Mouse (Mus musculus): ENCODE results near the gene Ttc22.

Ttc22 gene

DNA sequence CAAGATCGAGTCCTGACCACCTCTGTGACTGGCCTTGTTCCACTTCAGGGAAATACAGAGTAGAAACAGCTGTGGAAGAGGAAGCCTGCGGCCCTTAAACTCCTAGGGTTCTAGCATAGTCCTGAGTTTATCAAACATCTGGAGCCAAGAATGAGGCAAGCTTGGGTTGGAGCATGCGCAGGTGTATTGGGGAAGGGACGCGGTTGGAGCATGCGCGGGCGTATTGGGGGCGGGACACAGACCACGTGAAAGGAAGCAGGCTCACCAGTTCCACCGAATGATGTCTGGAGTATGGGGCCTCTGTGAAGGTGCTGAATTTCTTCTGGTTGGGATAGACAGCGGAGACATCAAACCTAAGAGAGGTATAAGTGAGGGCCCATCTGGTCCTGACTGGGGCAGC, 6.6 kb upstream of the Ttc22 start:
- DNase-seq (ENCODE audit: low spot score) = no peak

DNA sequence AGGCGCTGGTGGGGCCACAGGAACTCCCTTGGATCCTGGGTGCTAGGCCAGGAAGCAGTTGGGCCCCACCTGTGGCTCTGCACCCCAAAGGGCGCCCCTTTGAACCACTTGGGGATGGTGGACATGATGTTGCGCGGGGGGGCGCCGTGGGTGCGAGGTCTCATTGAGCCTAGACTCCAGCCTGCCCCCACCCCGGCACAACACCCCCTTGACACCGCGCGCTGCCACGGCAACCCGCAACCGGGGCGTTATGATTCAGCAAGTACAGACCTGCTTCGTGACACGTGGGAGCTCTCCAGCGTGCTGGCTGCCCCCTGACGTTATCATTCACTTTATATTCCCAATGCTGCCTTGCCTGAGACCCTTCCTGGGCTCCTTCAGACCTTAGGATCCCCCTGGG, 5.2 kb upstream of the Ttc22 start, which contains the start of gene Lexm:
Lexm (minus strand) TSS at position 186 of the 400 bp plus-strand sequence.
- DNase-seq (ENCODE audit: low spot score) = no peak

DNA sequence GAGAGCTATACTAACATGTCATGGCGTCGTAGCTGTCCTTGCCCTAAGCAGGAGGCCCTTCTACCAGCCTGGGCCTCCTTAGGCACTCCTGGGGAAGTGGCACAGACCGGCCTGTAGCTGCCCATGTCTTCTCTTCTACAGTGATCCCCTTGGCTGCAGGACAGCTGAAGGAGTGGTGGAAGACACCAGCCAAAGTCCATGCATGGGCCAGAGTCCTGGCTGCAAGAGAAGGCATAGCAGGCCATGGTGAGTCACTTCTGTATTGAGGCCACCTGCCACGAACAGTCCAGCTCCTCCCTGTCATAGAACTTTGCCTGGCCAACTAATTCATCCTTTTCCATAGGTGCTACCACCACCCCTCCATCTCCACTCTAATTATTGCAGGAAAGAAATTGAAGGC, 3.3 kb upstream of the Ttc22 start:
- no peak for DNase-seq (ENCODE audit: low spot score)

DNA sequence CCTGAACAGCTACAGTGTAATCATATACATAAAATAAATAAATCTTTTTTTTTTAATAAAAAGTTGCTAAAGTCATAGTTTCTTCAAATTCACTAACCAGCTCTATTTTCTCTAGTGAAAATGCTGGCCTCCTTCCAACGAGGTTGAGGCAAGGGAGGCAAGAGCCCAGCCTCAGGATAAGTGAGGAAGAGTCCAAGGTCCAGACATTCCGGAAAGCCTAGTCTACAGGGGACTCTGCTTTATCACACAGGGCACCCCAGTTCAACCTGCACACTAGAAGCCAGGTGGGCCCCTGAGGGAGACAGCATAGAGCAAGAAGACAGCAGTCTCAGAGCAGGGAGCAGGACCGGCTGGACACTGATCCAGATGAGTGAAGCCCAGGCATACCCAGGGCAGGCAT, 804 bp upstream of the Ttc22 start:
- no peak for DNase-seq (ENCODE audit: low spot score)

DNA sequence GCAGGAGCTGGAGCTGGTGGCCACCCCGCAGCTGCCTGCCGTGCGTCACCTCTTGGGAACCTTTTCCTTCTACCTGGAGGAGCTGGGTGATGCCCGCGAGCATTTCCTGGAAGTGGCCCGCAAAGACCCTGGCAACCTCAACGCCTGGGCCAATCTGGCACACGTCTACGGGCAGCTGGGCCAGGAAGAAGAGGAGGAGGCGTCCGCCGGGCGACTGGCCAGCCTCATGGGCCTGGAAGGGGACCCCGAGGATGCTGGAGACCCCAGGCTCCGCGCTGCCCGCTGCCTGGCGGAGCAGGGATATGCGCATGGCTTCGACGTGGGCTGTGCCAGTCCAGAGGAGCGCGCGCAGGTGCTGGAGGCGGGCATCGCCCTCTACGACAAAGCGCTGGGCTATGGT, 480 bp downstream of the Ttc22 start:
- no peak for DNase-seq (ENCODE audit: low spot score)

DNA sequence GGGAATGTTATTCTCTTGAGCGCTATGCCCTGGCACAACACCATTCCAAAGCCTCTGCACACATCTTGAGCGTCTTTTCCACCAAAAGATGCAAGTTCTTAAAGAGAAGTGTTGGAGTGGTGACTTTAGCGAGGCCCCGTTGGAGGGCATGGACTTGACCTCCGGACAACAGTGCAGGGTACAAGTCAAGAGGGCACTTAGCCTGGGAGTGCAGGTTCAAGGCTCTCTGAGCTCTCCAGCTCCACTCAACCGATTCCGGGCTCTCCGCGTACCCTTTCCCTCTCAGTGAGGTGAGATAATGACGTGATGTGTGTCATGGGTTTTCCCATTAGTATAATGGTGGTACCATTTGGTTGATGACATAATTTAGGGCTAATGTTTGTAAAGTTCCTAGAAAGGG, 2.0 kb downstream of the Ttc22 start:
- DNase-seq (ENCODE audit: low spot score) = no peak

DNA sequence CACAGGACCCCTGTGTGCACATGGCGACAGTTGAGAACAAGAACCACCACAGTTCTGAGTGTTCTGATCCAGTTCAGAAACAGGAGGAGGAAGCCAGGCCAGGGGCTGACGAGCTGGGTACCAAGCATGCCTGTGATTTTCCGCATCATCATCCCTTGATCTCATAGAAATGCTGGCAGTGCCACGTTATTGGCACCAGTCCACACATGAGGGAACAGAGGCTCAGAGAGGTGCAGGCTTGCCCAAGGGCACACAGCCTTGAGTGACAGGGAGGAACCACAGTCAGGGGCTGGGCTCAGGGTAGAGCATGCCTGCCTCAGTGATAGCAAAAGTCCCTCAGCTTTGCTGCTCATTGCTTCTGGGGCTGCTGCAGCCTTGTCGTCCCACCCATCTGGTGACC, 5.6 kb downstream of the Ttc22 start:
- DNase-seq (ENCODE audit: low spot score) = no peak

DNA sequence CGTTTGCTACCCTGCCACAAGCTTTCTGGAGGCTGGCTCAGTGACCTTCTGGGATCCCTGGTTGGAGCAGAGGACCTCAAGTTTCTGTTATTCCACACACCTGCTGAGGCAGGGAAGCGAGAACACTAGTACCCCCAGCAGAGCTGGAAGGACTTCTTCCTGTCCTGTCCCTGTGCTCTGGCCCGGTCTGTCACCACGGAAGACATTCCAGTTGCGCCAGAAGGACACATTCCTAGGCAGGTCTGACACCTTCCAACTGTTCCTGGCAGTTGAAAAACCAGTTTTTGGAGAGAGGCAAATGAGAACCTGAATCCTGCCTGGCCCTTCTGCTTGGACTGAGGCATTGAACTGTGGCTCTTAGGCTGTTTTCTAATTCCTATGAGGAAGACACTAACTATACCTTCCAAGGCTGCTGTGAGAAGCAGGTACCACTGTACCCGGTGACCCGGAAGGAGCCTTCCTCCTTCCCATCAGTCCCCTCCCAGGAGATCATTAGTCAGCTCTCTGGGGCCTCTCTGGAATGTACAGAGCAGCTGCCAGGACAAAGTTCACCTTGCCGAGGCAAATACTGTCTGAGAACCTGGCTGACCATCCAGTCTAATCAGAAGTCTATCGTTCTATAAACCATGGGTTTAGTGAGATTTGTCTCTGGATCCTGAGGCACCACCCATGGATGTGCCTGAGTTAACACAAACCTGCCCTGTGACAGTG, 6.6 kb downstream of the Ttc22 start:
- no peak for DNase-seq (ENCODE audit: low spot score)

DNA sequence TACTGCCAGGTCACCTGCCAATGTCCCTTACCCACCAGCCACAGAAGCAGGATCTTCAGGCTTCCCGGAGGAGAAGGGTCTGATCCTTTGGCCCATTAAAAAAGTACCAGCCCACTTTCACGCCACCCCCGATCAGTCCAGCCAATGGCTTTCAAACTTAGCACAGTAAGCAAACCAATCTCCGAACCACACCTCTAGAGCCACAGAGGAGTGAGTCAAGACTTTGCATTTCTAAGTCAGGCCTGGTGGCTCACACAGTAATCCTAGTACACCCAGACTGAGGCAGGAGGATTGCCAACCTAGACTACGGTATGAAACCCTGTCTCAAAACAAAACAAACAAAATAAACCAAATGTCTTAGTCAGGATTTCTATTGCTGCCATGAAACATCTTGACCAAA, 7.1 kb downstream of the Ttc22 start:
- DNase-seq (ENCODE audit: low spot score) = no peak

DNA sequence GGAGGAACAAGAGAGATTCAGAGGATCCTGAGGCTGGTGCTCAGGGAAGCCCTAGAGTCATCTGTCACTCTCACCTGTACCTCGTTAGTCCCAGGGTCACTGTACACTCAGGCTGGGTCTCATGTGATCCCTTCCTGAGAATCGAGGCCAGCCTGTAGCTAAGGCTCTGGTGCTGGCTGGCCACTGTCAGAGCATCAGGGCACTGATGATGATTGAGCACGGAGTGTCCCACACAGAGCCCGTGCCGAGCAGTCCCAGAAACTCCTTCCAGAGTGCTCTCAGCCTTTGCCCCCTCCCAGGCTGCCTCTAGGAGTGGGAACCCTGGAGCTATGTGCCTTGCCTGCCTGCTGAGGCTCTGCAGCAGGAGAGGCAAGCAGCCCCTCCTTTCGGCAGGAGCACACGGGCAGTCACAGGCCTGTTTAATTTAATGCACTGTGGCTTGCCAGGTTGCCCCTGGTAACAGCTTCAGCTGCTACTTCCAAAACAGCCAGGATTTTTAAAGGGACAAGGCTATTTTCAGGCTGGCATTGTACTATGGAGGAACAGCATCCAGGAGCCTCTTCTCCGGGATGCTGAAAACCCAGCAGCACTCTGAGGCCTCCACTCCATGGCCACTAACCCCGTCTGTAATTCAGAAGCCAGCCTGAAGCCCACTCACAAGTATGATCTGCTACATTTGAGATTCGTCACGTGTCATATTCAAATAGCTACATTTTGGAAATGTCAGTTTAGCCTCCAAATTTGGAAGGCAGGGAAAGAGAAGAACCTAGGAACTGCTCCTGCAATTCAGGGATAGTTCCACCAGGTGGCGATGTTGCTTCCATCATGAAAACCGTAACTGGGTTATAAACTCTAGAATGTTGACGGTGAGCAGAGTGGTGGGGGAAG, 8.3 kb downstream of the Ttc22 start:
- peak; percentile 32 for DNase-seq (ENCODE audit: low spot score)

DNA sequence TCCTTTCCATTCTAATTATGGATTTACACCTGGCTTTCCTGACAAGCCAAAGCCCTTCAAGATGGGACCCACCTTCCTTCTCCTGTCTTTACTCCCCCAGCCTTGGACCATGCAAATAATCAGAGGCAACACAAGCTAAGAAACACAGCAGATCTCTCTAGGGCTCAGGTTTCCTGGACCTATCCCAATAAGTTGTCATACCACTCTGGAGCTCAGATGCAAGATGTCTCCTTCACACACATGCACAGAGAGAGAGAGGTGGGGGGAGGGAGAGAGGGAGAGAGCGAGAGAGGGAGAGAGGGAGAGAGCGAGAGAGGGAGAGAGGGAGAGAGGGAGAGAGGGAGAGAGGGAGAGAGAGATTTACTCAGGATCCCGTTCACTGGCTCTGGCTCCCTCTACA, 10.1 kb downstream of the Ttc22 start:
- DNase-seq (ENCODE audit: low spot score) = no peak

DNA sequence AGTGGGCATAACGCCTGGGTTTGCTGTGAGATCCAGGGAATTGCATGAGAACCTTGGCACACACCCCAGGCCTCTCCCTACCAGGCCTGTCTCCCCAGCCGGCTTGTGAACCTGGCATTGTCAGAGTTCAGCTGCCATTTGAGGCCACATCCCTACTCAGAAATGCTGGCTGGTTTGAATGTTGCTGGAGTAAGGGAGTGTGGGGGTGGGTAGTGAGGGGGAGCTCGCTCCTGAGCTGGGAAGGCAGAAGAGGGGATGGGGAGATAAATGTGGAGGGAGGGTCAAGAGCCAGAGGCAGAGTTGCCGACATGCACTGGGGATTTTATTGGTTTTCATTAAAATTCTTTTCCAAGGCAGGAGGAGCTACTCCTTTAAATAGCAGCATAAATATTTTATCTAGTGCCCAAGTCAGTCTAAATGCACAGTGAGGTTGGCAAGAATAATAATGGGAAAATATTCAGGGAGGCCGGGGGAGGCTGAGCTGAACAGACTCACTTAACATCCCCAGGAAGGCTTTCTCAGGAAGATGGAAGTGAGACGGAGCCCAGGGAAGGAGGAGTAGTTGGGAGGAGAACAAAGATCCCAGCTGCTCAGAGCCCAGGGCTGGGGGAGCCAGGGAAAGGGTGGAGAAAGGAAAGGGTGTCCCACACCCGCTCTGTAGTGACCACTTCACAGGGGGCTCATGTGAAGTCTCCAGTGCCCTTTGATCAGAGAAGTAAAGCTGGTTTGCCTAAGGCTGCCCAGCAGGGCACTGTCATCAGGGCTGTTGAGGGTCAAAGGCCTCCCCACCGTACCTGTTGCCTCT, 11.3 kb downstream of the Ttc22 start:
- no peak for DNase-seq (ENCODE audit: low spot score)

DNA sequence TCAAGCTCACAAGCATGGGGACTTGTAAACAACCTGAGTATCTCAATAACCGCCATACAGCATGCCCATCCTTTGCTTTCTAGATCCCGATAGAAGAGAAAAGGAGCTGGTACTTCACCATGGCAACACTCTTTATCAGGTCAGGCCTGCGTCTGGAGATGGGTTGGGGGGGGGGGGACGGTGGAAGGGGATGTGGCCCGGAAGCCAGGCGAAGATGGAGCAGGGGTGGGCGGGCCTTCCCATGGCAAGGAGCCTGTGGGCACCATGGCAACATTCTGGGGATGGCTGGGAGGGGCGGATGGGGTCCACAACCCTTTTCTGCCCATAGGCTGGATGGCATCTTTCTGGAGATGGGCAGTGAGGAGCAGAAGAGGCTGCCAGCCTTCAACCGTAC, 11.9 kb downstream of the Ttc22 start:
- no peak for DNase-seq (ENCODE audit: low spot score)

DNA sequence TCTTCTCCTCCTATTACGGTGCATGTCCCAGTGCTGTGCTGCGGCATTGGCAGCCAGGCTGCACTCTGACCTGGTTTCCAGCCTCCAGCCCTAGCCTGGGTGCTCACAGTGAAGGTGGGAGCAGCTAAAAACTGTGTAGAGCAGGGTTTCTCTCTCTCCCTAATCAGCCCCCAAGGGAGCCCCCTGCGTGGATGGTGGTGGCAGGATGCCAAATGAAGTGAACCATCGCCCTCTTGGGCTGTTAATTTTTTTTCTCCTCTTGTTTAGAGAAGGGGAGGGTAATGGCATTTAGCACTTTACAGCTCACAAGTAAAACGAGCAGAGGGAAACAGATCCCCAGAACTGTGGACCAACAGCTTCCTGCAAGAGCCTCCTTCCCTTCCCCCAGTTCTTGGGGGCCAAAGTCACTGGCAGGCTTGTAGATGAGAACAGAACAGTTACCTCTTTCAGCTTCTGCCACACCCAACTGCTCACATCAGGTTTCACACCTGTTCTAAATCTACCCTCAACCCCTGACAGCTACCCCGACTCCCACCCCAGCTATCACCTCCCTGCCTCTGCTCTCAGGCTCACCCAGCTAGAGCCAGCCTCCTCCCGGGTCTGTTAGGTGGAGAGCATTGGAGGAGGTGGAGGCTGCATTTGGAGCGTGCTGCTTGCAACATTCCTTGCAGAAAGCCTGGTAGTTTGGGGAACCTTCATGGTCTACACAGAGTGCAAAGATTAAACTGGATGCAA, 21.4 kb downstream of the Ttc22 start:
- no peak for DNase-seq (ENCODE audit: low spot score)

DNA sequence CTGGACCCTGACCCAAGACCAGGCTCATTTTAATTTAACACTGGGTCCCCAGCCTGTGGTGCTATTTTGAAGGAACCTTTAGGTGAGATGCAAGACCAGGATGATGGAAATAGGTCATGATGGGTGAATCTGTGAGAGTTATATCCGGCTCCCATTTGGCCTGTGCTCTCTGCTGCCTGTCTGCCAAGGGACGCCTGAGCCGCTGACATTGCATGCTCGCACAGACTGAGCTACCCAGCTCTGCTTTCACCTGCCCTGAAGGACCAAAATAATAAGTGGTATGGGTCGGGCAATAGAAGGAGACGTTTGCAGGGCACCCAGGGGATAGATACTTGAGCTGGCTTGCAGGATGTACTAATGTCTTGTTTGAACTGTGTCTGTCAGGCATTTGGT, 22.0 kb downstream of the Ttc22 start:
- no peak for DNase-seq (ENCODE audit: low spot score)

DNA sequence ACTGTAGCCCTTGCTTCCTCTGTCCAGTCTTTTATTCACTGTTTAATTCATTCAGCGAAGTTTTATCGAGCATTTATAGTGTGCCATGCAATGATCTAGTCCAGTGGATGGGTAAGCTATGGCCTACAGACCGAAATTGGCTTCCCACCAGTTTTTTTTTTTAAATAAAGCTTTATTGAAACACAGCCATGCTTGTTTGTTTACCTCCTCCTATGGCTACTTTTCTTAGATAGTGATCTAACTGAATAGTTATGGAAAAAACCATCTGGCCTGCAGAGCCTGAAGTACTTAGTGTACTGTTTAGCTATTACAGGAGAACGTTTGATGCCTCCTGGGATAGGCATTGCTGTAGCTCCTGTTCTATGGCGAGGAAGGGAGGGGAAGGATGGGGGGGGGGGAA, 23.6 kb downstream of the Ttc22 start:
- DNase-seq (ENCODE audit: low spot score) = no peak

DNA sequence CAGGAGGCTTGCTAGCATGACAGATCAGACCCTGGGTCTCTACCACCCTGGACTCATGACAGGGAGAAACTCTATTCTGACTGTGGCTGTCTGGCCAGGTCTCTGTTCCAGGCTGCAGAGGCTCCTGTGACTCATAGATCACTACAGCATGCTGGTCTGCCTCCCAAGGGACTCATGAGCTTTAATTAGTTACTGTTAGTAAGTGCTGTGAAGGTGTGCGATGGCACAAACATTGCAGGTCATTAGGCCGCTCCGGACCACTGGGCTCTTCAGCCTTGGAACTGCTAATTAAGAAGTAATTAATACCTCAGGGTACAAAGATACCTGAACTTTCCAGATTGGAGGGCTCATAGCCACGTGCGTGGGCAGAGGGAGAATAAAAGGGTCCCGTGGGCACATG, 24.9 kb downstream of the Ttc22 start:
- no peak for DNase-seq (ENCODE audit: low spot score)

DNA sequence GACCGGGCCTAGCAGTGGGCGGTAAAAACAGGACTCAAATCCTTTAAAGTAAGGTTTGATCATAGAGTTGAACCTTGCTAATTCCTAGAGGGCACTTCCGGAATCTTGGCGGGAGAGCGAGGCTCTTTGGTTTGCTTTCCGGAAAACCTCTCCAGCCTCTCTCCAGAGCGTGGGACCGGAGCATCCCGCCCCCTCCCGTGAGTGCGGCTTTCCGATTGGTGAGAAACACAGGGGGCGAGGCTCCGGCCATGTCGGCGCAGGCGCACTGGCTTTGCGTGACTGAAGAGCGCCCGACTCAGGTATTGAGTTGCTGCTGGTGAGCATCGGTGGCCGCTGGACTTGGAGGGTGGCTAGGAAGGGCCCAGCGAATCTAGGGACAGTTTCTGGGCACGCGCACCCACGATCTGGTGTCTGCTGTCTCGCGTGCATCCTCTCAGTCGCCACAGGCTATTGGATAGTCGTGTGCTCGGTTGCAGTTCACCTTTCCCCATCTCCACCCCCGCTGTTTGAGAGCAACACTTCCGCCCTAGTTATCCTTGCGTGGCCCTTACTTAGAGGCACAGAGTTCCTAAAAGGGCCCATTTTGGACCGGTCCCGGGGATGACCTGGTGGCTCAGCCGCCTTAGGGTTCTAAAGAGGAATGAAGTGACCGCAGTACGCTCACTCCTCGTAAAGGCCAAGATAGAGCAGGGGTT, 28.7 kb downstream of the Ttc22 start, which contains the start of gene Pars2:
Pars2 (plus strand) TSS at position 237 of the 695 bp plus-strand sequence.
- peak; percentile 93 for DNase-seq (ENCODE audit: low spot score)

DNA sequence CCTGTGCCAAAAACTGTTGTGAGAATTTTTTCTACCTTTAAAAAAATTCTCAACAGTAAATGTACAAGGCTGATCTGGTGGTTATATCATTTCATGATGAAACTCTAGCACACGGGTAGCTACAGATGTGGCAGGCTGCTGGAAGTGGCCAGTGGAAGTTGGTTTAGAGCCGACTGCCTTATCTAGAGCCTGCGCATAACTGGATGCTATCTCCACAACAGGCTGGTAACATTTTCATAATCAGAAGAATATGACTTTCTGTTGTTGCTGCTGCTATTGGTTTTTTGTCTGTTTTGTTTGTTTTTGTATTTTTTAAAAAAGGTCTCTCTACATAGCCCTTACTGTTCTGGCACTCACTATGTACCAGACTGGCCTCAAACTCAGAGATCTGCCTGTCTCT, 30.3 kb downstream of the Ttc22 start:
- DNase-seq (ENCODE audit: low spot score) = no peak

DNA sequence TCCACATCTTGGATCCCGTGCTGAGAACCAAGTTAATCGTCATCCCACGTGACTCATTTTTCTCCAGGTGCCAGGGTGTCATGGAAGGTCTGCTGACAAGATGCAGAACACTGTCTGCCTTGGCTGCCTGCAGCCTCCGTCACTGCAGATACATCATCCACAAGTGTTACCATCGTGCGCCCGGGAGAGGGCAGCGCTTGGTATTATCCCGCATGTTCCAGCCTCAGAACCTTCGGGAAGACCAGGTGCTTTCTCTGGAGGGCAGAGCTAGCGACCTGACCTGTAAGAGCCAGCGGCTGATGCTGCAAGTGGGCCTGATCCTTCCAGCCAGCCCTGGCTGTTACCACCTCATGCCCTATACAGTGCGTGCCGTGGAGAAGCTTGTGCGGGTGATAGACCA, 30.8 kb downstream of the Ttc22 start:
- no peak for DNase-seq (ENCODE audit: low spot score)

DNA sequence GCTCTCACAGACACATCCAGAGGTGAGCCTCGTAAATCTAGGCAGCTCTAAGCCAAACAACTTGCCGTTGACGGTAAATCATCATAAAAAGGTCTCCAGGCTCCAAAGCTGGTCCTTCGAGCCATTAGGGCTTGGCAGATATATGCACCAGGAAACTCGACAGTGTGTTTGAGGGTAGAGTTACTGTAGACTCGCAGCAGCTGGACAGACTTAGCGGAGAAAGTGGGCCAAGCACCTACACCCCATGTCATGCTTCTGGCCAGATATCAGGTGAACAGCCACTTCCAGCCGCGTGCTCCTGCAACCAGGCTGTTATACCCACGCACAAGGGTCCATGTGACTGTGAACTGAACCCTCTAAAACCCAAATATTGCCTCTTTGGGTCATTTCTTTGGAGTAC, 33.4 kb downstream of the Ttc22 start:
- no peak for DNase-seq (ENCODE audit: low spot score)

Measured in ovary, postnatal 14 days (tissue).